Mouse (Mus musculus) forebrain, embryonic 16.5 days (tissue): Measurements from ENCODE around the gene Olfr1342. TPM values are rescaled to one million over a fixed set of nuclear protein-coding genes. Genes with fewer than 3 reads are reported as not detected.

ENCODE experiments used
- ATAC-seq: fragments of 200-750 bp; cut with Nextera tagmentation; 2 replicates; pipeline ENCODE4 v1.8.0; 2017; ENCODE audit warnings: mild to moderate bottlenecking, moderate library complexity
- H3K27ac ChIP-seq: fragments of 300-500 bp; sonication (generic); 2 replicates; pipeline ENCODE4 v1.5.1; 2014; ENCODE audit warnings: low read length, control low read depth
- H3K27me3 ChIP-seq: fragments of 300-500 bp; sonication (generic); replicated peaks from 2 replicates; pipeline ENCODE4 v1.6.1; 2014; ENCODE audit warnings: low read length; ENCODE audit not compliant: control insufficient read depth, insufficient read depth
- H3K36me3 ChIP-seq: fragments of 300-500 bp; sonication (generic); 2 replicates; pipeline ENCODE4 v1.6.1; 2014; ENCODE audit not compliant: control insufficient read depth, insufficient read depth
- H3K4me1 ChIP-seq: fragments of 300-500 bp; sonication (generic); replicated peaks from 2 replicates; pipeline ENCODE4 v1.6.1; 2014; ENCODE audit warnings: low read length; ENCODE audit not compliant: control insufficient read depth, insufficient read depth
- H3K4me2 ChIP-seq: fragments of 300-500 bp; sonication (generic); 2 replicates; pipeline ENCODE4 v1.6.1; 2014; ENCODE audit warnings: mild to moderate bottlenecking, low read length, control low read depth
- H3K4me3 ChIP-seq: fragments of 300-500 bp; sonication (generic); replicated peaks from 2 replicates; pipeline ENCODE4 v1.5.1; 2014; ENCODE audit warnings: mild to moderate bottlenecking, low read length, control low read depth
- H3K9ac ChIP-seq: fragments of 300-500 bp; sonication (generic); replicated peaks from 2 replicates; pipeline ENCODE4 v1.6.1; 2014; ENCODE audit warnings: low read depth, low read length, control low read depth
- H3K9me3 ChIP-seq: fragments of 300-500 bp; sonication (generic); 2 replicates; pipeline ENCODE4 v1.6.1; 2016; ENCODE audit warnings: low read length; ENCODE audit not compliant: control insufficient read depth
- WGBS: fragments of 180-500 bp; shearing (Covaris S2); extraction: QIAGEN DNeasy Blood & Tissue Kit; methylation state at CpG from one replicate; pipeline ENCODE4 v1.1.7; 2014; 5-methylcytosine and 5-hydroxymethylcytosine counted together
- polyA plus RNA-seq: library from polyadenylated mRNA; unstranded; fragments of >200 nt; fragmentation: Nextera tagmentation; extraction: Ambion mirVana; gene quantifications from 2 replicates; pipeline ENCODE4 v1.2.1, GENCODE M21; 2015

The Olfr1342 gene
- polyA plus RNA-seq = not detected in 2 replicates

DNA sequence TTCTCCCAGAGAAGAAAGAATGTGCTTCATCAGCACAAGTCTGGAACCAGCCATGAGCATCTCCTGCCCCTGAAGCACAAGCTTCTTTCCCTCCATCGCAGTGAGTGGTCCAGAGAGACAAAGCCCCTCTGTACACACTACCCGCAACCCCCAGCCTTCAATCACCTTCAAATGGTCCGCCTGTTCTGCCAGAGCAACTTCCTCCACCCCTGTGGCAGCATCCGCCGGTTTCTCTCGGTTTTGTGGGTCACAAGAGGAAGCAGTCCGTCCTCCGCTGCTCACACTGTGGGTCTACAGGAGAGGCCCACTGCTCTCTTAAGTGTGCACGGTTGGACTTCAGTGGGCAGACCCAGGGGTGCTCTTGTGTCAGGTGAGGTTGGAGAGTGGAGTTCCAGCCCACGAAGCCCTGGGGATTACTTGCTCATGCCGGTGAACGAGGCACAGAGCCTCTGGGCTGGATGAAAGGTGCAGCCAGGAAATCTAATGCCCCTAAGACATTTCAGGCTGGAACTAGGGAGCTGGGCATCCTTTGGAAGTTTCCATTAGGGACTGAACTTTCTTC lies at the start of gene Olfr1342:
Olfr1342 (minus strand) TSS at position 345 of the 562 bp plus-strand sequence.
- no peak within 1 kb of the TSS for H3K4me2 ChIP-seq

DNA sequence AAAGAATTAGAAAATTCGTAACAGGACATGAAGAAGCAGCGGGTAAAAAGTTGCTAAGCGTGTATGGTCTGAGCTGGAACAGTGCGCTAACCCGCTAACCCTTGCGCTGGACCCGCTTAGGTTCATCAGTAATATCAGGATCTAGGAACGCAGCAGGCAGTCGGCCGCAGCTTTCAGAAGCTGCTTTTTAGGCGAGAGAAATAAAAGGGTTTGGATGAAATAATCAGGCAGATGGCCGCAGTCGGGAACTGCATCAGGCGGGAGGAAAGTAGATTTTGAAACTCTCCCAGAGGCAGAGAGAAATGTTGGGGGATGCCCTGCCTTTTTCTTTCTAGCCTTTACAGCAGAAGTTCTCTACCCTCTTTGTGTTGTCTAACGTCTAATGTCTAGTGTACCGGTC lies 49.3 kb upstream of the Olfr1342 start:
- H3K4me2 ChIP-seq = peak overlapping the region; percentile 20
- H3K4me3 ChIP-seq = no peak overlapping the region
- ATAC-seq = no peak

More for the DNA sequence above, at the start of gene Olfr1342:
- no peak within 1 kb of the TSS for H3K9ac ChIP-seq
- no peak within 1 kb of the TSS for H3K27ac ChIP-seq
- no peaks in the 10 kb centered on the region for H3K36me3 ChIP-seq
- WGBS = 43% methylated on average over 12 of the region's 12 CpGs
- H3K4me1 ChIP-seq = 0 out of 2 replicates have a peak, but pooled peaks cover 2% of the 10 kb centered on the region
- H3K27me3 ChIP-seq = no peaks in the 10 kb centered on the region
- H3K9me3 ChIP-seq = no peaks in the 10 kb centered on the region
- no peak for ATAC-seq
- H3K4me3 ChIP-seq = no peak within 1 kb of the TSS

DNA sequence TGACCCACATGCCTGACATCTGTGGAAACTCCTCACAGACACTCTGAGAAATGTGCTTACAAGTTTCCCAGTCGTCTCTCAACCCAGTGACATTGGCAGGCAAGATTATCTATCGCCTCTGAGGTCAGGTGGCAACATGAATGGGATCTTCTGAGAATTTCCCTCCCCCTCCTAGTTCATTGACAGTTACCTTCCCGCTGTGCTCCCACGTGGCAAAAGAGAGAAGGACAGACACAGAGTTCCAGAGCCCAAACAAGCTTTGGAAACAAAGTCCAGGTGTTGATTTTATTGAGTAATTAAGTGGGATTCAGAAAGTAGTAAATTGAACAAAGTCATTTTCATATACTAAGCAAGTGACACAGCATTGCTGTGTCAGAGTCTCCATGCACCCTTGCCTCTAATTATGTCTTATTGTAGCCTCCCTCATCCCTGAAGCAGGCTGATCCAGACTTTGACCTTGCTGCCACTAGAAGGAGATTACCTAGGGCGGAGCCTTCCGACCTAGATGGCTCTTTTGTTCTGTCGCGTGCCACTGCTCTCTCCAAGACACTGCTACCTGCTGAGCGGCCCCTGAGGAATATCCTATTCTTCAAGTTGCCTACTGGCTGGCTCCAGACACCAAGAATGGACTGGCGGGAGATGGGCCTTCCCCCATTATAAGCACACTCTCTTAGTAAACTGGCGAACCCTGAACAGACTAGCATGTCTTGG lies 48.6 kb upstream of the Olfr1342 start:
- H3K9ac ChIP-seq = no peak overlapping the region
- no peak overlapping the region for H3K4me3 ChIP-seq
- peaks cover 2% of the 10 kb centered on the region; the same call in 1 of the 2 replicates for H3K4me1 ChIP-seq
- WGBS = 5% methylated on average over 11 of the region's 11 CpGs
- no peaks in the 10 kb centered on the region for H3K36me3 ChIP-seq
- H3K27ac ChIP-seq = no peak overlapping the region
- no peak overlapping the region for H3K4me2 ChIP-seq
- H3K9me3 ChIP-seq = no peaks in the 10 kb centered on the region
- no peak for ATAC-seq
- peaks cover 5% of the 10 kb centered on the region; the same call in 1 of the 2 replicates for H3K27me3 ChIP-seq

More for the DNA sequence above, 49.3 kb upstream of the Olfr1342 start:
- Histone ChIP-seq H3K36me3 (no peaks in the 10 kb centered on the region), H3K27ac (no peak overlapping the region), H3K9me3 (0 out of 2 replicates have a peak, but pooled peaks cover 4% of the 10 kb centered on the region), H3K9ac (no peak overlapping the region), H3K27me3 (peaks cover 5% of the 10 kb centered on the region; the same call in 1 of the 2 replicates), H3K4me1 (peaks cover 2% of the 10 kb centered on the region; the same call in 1 of the 2 replicates)
- WGBS = 3% methylated on average over 16 of the region's 16 CpGs

- H3K36me3 ChIP-seq = no peaks in the 10 kb centered on the region
- H3K9ac ChIP-seq = no peak overlapping the region
- ATAC-seq = no peak
- H3K4me3 ChIP-seq = no peak overlapping the region
- H3K4me2 ChIP-seq = no peak overlapping the region
- H3K27ac ChIP-seq = no peak overlapping the region
- H3K27me3 ChIP-seq = peaks cover 5% of the 10 kb centered on the region; the same call in 1 of the 2 replicates
- 66% methylated on average over 3 of the region's 3 CpGs for WGBS
- H3K4me1 ChIP-seq = peaks cover 2% of the 10 kb centered on the region; the same call in 1 of the 2 replicates
- no peaks in the 10 kb centered on the region for H3K9me3 ChIP-seq
Observed at GRCm38 (mm10) chr4:118739574-118739973, 47.0 kb upstream of the Olfr1342 start.

GRCm38 (mm10) chr4:118731875-118732274 lies 39.3 kb upstream of the Olfr1342 start, which contains the start of gene Olfr1339:
Gene Olfr1339, plus strand, starts transcription at chr4:118732175.
- 100% methylated on average over 1 of the region's 1 CpGs for WGBS
- Histone ChIP-seq H3K27ac (no peak within 1 kb of the TSS), H3K9ac (no peak within 1 kb of the TSS), H3K36me3 (no peaks in the 10 kb centered on the region), H3K27me3 (no peaks in the 10 kb centered on the region), H3K4me1 (no peaks in the 10 kb centered on the region), H3K4me2 (no peak within 1 kb of the TSS), H3K9me3 (no peaks in the 10 kb centered on the region), H3K4me3 (no peak within 1 kb of the TSS)
- no peak for ATAC-seq

DNA sequence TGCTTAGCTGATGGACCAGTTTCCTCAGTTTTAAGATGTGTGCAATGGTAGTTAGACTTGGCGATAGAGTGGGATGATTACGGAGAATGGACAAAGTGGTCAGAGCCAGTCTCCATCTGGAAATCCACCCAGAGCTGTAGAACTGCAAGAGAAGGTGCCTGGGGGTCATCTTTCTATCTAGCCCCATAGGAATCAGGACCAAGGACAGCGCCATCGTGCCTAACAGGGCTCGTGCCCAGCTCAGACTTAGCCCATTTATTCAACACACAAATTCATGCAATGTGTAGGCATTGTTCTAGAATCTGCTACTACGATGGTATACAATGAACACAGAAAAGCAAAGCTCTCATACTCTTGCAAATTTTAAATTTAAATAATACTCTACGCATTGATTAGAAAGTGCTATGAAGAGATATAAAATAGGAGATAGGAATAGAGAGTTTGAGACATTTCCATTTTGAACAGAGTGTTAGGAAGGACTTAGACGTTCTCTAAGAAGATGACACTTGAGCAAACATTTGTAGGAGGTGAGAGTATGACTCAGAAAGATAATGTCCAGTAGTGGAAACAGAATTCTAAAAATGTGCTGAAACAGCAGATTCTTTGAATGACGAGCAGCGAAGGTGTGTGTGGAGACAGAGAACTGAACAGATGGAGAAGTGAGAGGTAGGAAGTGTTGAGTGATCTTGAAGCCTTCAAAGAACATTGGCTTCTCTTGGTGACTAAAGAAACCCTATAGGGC lies 29.4 kb upstream of the Olfr1342 start:
- no peak overlapping the region for H3K27ac ChIP-seq
- no peaks in the 10 kb centered on the region for H3K9me3 ChIP-seq
- WGBS = 59% methylated on average over 10 of the region's 10 CpGs
- no peak overlapping the region for H3K4me2 ChIP-seq
- no peak overlapping the region for H3K4me3 ChIP-seq
- no peaks in the 10 kb centered on the region for H3K36me3 ChIP-seq
- H3K9ac ChIP-seq = no peak overlapping the region
- no peaks in the 10 kb centered on the region for H3K27me3 ChIP-seq
- no peak for ATAC-seq
- no peaks in the 10 kb centered on the region for H3K4me1 ChIP-seq

DNA sequence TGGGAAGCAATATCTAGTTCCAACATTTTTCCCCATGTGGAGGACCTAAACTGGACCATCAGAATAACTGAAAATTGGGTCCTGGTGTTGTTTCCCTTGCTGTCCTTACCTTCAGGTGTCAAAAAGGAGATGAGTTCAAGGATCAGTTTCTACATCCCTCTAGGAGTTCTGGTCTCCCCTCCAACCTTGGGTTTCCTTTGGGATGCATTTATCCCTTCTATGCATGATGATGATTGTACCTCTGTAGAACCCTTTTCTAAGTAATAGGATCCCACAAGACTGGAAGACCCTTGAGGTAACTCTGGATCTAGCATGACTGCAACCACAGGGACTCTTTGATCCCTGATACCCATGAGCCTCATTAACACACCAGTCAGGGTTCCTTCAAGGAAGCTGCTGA lies 27.3 kb upstream of the Olfr1342 start, which contains the start of gene Olfr1340:
Olfr1340 (plus strand) TSS at position 301 of the 400 bp plus-strand sequence.
- Histone ChIP-seq H3K27me3 (no peaks in the 10 kb centered on the region), H3K27ac (no peak within 1 kb of the TSS), H3K4me1 (no peaks in the 10 kb centered on the region), H3K9me3 (no peaks in the 10 kb centered on the region), H3K36me3 (no peaks in the 10 kb centered on the region), H3K4me2 (no peak within 1 kb of the TSS), H3K9ac (no peak within 1 kb of the TSS), H3K4me3 (no peak within 1 kb of the TSS)
- no peak for ATAC-seq

DNA sequence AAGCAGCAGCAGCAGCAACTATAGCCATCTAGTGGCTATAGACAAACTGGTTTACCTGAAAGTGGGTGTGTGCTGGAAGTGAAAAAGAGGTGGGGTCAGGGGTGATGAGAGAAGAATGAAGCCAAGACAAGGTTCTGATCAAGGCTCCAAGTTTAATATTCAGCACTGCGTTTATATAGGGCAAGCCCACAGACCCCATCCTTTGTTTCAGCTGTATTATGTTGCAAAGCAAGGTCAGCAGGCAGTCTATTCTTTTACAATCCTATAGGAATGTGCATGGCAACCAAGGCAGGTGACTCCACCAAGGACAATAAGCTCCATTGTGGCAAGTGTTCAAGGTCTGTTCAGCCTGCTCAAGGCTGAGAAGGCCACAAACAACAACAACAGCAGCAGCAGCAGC lies 19.1 kb upstream of the Olfr1342 start:
- Histone ChIP-seq H3K27ac (no peak overlapping the region), H3K4me2 (no peak overlapping the region), H3K4me1 (no peaks in the 10 kb centered on the region), H3K9ac (no peak overlapping the region), H3K9me3 (no peaks in the 10 kb centered on the region), H3K36me3 (no peaks in the 10 kb centered on the region), H3K4me3 (no peak overlapping the region), H3K27me3 (no peaks in the 10 kb centered on the region)
- 14% methylated on average over 1 of the region's 1 CpGs for WGBS
- no peak for ATAC-seq

- Histone ChIP-seq H3K36me3 (no peaks in the 10 kb centered on the region), H3K4me1 (no peaks in the 10 kb centered on the region), H3K27me3 (no peaks in the 10 kb centered on the region), H3K4me2 (no peak overlapping the region), H3K9me3 (no peaks in the 10 kb centered on the region), H3K9ac (no peak overlapping the region), H3K4me3 (no peak overlapping the region), H3K27ac (no peak overlapping the region)
- ATAC-seq = no peak
- WGBS = 79% methylated on average over 5 of the region's 5 CpGs
Observed at GRCm38 (mm10) chr4:118708086-118708485, 15.5 kb upstream of the Olfr1342 start.
